Mouse (Mus musculus) ES-E14 (cell line): ENCODE results near the gene Flt3l.

Experiments used
- CHD2 ChIP-seq: IDR thresholded peaks from 2 replicates; pipeline ENCODE4 v1.6.1; 2014; ENCODE audit warnings: mild to moderate bottlenecking, low read depth, low read length, inconsistent platforms
- HCFC1 ChIP-seq: IDR thresholded peaks from 2 replicates; pipeline ENCODE4 v1.6.1; 2012; ENCODE audit warnings: low read length, inconsistent platforms, borderline replicate concordance; ENCODE audit not compliant: insufficient read depth
- MAFK ChIP-seq: IDR thresholded peaks from 2 replicates; pipeline ENCODE4 v1.6.1; 2014; ENCODE audit warnings: mild to moderate bottlenecking, low read depth, low read length, inconsistent platforms; ENCODE audit not compliant: insufficient read depth
- ZC3H11A ChIP-seq: IDR thresholded peaks from 2 replicates; pipeline ENCODE4 v1.6.1; 2012; ENCODE audit warnings: low read depth, mild to moderate bottlenecking, inconsistent platforms, low read length, borderline replicate concordance
- ZNF384 ChIP-seq: IDR thresholded peaks from 2 replicates; pipeline ENCODE4 v1.6.1; 2012; ENCODE audit warnings: low read depth, low read length, inconsistent platforms

DNA sequence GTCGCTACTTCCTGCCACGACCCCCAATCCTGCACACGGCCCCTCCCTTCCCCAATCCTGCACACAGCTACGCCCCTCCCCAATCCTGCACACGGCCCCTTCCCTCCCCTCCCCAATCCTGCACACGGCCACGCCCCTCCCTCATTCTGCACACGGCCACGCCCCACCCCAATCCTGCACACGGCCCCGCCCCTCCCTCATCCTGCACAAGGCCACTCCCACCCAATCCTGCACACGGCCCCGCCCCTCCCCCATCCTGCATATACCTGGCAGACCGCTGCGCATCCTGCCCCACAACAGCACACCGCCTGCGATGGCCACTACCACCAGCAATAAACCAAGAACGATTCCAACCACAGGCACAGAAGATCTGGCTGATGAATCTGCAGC, 42.7 kb downstream of the Flt3l start:
- TF ChIP-seq MAFK, result no peak
- TF ChIP-seq ZNF384, result no peak
- TF ChIP-seq HCFC1, result no peak
- TF ChIP-seq CHD2, result no peak
- TF ChIP-seq ZC3H11A, result no peak
